Mouse (Mus musculus): Measurements from ENCODE around the gene Slc6a1.

Slc6a1 gene

DNA sequence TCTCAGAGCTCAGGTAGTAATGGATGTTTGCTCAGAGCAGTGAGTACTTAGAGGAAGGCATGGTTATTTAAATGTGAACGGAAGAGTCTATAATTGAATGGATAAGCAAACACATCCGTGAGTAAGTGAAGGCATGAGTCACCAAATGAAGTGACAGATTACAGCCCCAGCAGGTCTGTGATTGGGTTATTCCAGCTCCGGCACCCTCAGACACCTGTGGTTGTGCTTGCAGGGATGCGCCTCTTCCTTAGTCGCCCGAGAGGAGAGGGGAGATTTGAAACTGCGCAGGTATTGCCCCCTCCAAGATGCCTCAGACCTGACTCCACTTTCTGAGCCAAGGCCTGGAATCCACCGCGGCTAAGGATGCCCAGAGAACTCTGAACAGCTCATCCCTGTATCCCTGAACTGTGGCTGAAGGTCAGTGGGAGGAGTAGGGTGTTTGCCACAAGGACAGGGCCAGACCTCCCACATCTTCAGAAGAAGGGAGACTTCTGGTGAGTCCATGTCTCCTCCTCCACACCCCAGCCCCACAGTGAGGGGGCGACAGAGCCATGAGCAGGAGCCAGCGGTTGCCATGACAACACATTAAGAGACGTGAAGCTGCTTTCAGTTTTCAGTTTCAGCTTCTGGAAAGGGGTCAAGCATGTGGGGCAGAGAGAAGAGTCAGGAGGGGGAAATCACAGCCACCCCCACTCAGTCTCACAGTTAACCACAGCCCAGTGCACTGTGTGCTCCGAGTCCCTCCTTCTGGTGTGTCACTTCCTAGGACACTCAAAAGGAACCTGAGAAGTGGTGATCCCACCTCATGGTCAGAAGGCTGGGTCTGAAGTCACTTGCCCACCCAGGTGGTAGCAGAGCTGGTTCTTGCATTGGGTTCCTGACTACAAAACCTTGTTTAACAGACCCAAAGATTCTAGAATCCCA is 65.7 kb downstream of the Slc6a1 start:
- in situ Hi-C loops (cut with MseI, MboI): loop anchor here (10.0 kb wide), 2 partner anchors 107 to 117 kb away; no protein-coding TSS in a partner anchor

DNA sequence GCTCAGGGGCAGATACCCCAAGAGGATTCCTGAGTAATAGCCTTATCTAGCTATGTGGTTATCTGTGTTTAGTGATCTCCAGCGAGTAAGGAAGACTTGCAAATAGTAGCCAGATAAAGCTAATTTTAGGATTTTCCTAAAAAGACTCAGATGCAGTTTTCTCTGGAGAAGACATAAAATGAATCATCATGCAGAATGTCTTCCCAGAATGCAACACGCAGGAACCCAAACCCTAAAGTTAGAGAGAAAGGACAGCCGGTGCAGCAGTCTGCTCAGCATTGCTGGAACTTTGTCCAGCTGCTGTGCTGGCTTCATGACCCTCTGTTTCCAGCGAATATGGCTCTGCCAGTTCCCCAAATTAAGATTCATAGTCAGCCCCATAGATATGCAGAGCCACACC is 72.2 kb downstream of the Slc6a1 start:
- in situ Hi-C loops (cut with MseI, MboI): no loop called here

DNA sequence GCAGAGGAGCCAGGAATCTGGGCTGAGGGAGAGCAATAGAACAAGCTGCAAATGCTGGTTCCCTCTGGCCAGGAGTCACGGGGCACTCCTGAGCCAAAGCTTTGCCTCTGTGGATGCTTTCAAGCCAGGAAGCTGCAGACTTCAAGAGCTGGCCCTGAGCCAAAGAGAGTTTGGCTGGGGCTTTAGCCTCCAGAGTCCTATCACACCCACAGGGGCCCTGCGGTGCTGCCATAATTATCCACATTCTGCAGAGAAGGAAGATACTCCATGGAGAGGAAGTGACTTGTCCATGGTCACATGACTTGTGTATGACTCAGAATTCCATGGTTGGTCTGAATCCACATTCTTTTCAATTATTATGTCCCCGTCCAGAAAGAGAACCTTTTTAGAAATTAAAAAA is 75.7 kb downstream of the Slc6a1 start:
- in situ Hi-C loops (cut with MseI, MboI): no loop called here

DNA sequence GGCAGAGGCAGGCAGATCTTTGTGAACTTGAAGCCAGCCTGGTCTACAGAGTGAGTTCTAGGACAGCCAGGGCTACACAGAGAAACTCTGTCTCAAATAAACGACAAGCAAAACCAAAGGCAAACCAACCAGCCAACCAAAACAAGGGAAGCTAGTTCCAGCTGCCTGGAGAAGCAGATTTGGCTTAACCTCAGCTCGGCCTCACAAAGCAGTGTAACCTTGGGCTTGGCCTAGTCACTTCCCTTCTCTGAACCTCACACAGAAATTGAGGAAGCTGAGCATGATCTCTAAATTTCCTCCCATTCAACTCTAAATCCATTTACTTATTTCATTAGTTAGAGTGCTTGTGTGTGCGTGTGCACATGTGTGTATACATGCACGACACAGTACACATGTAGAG is 79.9 kb downstream of the Slc6a1 start:
- in situ Hi-C loops (cut with MseI, MboI): no loop called here

DNA sequence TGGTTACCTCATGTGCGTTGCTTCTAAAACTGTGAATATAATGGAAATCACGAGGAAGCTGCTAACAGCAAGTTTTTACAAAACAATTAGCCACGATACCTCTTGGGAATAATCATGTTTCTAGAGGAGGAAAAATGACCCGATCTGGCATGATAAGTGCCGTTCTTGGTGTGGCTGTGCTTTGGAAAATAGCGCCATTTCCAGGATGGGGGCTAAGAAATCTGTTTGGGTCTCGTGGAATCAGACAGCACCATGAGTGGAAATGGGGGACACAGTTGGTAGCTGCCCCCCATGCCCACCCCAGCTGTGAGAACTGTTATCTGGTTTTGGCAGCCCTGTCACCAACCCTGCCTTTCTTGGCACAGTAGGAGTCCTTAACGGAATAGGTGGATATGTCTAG is 81.3 kb downstream of the Slc6a1 start:
- in situ Hi-C loops (cut with MseI, MboI): no loop called here

DNA sequence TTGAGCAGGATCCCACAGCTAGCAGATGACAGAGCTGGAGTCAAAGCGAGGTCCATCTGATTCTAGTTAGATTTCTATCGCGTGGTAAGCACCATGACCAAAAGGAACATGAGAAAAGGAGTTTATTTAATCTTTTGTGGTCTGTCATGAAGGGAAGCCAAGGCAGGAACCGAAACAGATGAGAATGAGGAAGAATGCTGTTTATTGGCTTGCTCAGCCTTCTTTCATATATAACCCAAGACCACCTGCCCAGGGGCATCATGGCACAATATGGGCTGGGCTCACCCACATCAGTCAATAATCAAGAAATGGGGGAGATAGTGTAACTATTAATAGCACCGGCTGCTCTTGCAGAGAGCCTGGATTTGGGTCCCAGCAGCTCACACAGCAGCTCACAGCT is 82.3 kb downstream of the Slc6a1 start:
- in situ Hi-C loops (cut with MseI, MboI): no loop called here

DNA sequence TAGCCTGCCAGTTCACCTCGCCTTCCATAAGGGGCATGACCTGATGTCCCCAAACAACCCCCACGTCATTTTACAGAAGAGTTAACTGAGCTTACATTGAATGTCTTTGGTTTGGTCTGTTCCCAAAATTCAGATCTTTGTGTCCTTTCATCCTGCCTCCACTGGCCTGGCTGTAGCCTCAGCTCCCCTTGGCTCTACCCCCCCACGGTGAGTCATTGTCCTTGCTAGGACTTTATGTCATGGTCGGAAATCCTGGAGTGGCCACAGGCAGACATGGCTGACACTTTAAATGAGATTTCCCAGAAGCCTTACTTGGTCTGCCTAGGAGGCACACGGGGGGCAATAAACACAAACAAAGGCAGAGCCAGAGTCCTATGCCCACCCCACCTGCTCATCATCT is 83.8 kb downstream of the Slc6a1 start:
- in situ Hi-C loops (cut with MseI, MboI): no loop called here

All from mouse trophoblast stem cell (cell line).